Mouse (Mus musculus) G1E (cell line): Measurements from ENCODE around the gene Olfr1454. TPM values are rescaled to one million over a fixed set of nuclear protein-coding genes. Genes with fewer than 3 reads are reported as not detected.

Source experiments
- ATAC-seq: 2 replicates; pipeline ENCODE4 v1.8.0; 2016; ENCODE audit warnings: mild to moderate bottlenecking; ENCODE audit not compliant: insufficient number of reproducible peaks, poor library complexity, low FRiP score, severe bottlenecking; ENCODE audit errors: extremely low read depth
- DNase-seq: peaks from one replicate; pipeline ENCODE4 v3.0.0; 2012; ENCODE audit warnings: low spot score
- H3K27me3 ChIP-seq: 2 replicates; pipeline ENCODE4 v1.6.1; 2012; ENCODE audit warnings: mild to moderate bottlenecking, low read length, inconsistent platforms; ENCODE audit not compliant: insufficient read depth
- H3K36me3 ChIP-seq: replicated peaks from 2 replicates; pipeline ENCODE3; 2012; ENCODE audit warnings: mild to moderate bottlenecking, inconsistent platforms
- H3K4me1 ChIP-seq: 2 replicates; pipeline ENCODE4 v1.6.1; 2012; ENCODE audit warnings: low read depth, low read length, inconsistent platforms, mixed read lengths; ENCODE audit not compliant: insufficient read depth
- H3K4me3 ChIP-seq: 2 replicates; pipeline ENCODE4 v1.5.1; 2012; ENCODE audit warnings: low read depth, mild to moderate bottlenecking, inconsistent platforms, low read length, moderate library complexity, mixed read lengths
- H3K9me3 ChIP-seq: replicated peaks from 2 replicates; pipeline ENCODE4 v1.6.1; 2012; ENCODE audit warnings: inconsistent platforms
- CTCF ChIP-seq: IDR thresholded peaks from 2 replicates; pipeline ENCODE4 v1.5.1; 2012; ENCODE audit warnings: low read depth, low read length, inconsistent platforms, mixed read lengths
- GATA1 ChIP-seq: IDR thresholded peaks from 2 replicates; pipeline ENCODE4 v1.6.1; 2012; ENCODE audit warnings: borderline replicate concordance, low read length, inconsistent platforms, mixed read lengths
- GATA2 ChIP-seq: IDR thresholded peaks from 2 replicates; pipeline ENCODE4 v1.6.1; 2012; ENCODE audit warnings: low read depth, low read length, inconsistent platforms, borderline replicate concordance
- POLR2AphosphoS5 ChIP-seq: IDR thresholded peaks from 2 replicates; pipeline ENCODE4 v1.6.1; 2012; ENCODE audit warnings: low read depth, low read length, inconsistent platforms; ENCODE audit not compliant: insufficient replicate concordance
- TAL1 ChIP-seq: conservative IDR thresholded peaks from 2 replicates; pipeline ENCODE4 v1.6.1; 2012; ENCODE audit warnings: low read depth, low read length, inconsistent platforms, mixed read lengths
- polyA plus RNA-seq: library from polyadenylated mRNA; stranded (reverse); fragments of >175 nt; gene quantifications from 2 replicates; pipeline ENCODE4 v1.2.3, GENCODE M21; 2012
- total RNA-seq, 2 experiments: library from RNA; stranded (forward) in 1 of 2; stranded (reverse) in 1 of 2; fragments of 200-1000 nt in 1 of 2; fragments of >200 nt in 1 of 2; fragmentation: Nextera tagmentation in 1 of 2; gene quantifications; 2 replicates each; pipeline ENCODE4 v1.2.3; 2014 to 2017

Gene Olfr1454
- total RNA-seq (2014; fragmentation: Nextera tagmentation) (not detected in 2 replicates), total RNA-seq (2017) (0.05 TPM in 1 of 2 replicates, not detected in the other), polyA plus RNA-seq (not detected in 2 replicates)

DNA sequence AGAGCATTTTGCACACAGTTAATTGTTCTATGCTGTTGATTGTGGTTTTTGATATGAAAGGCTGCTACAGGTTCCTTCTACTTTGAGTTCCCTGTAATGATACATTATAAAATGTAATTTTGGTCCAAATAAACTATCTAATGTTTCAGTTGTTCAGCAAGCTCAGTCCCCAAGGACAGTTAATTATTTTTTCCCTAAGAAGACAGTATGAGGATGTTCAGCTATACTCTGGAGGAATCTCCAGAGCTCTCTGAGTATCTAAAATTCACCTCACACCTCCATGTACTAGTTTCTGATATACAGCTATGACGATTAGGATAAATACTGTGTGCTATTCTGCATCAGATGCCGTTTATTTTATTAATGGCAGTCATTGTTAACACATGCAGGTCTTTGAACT, at the start of gene Olfr1454:
TSS of gene Olfr1454 (plus strand) at position 301 of the 400 bp plus-strand sequence.
- Histone ChIP-seq H3K4me1 (no peaks in the 10 kb centered on the region), H3K36me3 (no peaks in the 10 kb centered on the region), H3K27me3 (no peaks in the 10 kb centered on the region), H3K9me3 (no peaks in the 10 kb centered on the region), H3K4me3 (no peak within 1 kb of the TSS)
- ATAC-seq (no peak), DNase-seq (no peak)
- TF ChIP-seq TAL1, result no peak
- TF ChIP-seq POLR2AphosphoS5, result no peak
- no peak for TF ChIP-seq GATA2
- TF ChIP-seq CTCF, result no peak
- no peak for TF ChIP-seq GATA1

DNA sequence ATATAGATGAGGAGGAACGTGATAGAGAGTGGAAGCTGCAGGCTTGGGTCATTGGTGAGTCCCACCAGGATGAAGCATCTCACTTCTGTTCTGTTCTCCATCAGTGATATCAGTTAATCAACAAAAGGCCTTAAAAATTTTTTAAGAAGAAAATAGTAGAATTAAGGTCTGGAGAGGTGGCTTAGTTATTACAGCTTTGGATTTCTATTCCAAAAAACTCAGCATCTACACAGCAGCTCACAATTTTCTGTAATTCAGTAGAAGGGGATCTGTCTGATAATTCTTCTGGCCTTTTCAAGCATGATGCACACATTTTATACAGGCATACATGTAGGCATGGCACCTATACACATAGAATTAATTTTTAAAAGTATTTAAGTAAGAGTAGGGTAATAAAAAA, 32.2 kb upstream of the Olfr1454 start, which contains the start of gene Olfr1453:
TSS of gene Olfr1453 (minus strand) at position 101 of the 400 bp plus-strand sequence.
- no peak for DNase-seq
- Histone ChIP-seq H3K9me3 (no peaks in the 10 kb centered on the region), H3K27me3 (no peaks in the 10 kb centered on the region), H3K4me1 (no peaks in the 10 kb centered on the region), H3K4me3 (no peak within 1 kb of the TSS), H3K36me3 (no peaks in the 10 kb centered on the region)
- TF ChIP-seq TAL1 (no peak), GATA2 (no peak), GATA1 (no peak), POLR2AphosphoS5 (no peak), CTCF (no peak)
- no peak for ATAC-seq

DNA sequence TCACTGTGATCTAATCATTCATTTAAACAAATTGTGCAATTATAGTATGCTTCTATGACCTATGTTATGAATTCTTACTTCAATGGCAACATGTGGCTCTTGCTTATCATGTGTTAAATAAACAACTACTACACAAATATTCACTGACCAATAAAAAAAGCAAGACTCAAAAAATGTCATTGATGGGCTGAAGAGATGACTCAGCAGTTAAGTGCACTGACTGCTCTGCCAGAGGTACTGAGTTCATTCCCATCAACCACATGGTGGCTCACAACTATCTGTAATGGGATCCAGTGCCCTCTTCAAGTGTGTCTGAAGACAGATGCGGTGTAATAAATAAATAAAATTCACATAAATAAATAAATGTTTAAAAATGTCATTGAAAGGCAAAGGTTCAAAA, 33.5 kb downstream of the Olfr1454 start:
- H3K36me3 ChIP-seq, result no peaks in the 10 kb centered on the region
- DNase-seq (no peak), ATAC-seq (no peak)
- H3K9me3 ChIP-seq, result no peaks in the 10 kb centered on the region
- no peak overlapping the region for H3K4me3 ChIP-seq
- no peaks in the 10 kb centered on the region for H3K27me3 ChIP-seq
- no peaks in the 10 kb centered on the region for H3K4me1 ChIP-seq
- TF ChIP-seq TAL1, result no peak

DNA sequence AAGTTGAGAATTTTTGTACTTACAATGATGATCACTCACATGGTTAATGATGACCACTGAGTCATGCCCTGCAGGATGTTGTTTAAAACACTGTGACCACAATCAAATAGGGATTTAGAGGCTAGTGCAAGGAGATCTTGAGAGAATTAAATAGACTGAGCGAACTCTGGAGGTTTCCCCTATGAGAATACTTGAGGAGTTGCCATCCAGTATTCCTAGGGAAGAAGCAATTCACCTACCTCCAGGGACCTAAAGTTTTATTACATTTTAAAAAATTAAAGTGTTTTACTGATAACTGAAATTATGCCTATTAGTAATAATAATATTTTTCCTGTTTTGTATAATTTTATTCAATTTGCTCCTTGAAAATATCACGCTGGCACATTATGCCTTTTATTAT, 37.4 kb downstream of the Olfr1454 start, which contains the start of gene Olfr1457:
TSS of gene Olfr1457 (minus strand) at position 101 of the 400 bp plus-strand sequence.
- Histone ChIP-seq H3K4me1 (no peaks in the 10 kb centered on the region), H3K9me3 (no peaks in the 10 kb centered on the region), H3K36me3 (no peaks in the 10 kb centered on the region), H3K27me3 (no peaks in the 10 kb centered on the region), H3K4me3 (no peak within 1 kb of the TSS)
- DNase-seq (no peak), ATAC-seq (no peak)
- TF ChIP-seq CTCF (no peak), TAL1 (no peak), GATA1 (no peak), GATA2 (no peak), POLR2AphosphoS5 (no peak)

DNA sequence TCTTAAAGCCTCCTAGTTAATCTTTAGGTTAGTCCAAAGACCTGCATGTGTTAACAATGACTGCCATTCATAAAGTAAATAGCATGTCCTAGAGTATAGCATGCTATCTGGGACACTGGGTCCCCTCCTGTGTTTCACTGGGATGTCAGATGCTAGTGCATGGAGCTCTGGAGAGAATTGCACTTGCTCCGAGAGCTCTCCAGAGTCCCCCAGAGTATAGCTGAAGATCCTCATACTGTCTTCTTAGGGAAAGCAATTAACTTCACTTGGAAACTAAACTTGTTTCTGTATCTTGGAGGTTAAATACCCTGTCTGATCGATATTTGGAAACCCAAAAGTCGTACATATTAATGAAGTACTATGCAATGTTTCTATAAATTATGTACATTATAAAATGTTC, 46.3 kb downstream of the Olfr1454 start, which contains the start of gene Olfr1458:
TSS of gene Olfr1458 (minus strand) at position 101 of the 400 bp plus-strand sequence.
- no peak for TF ChIP-seq POLR2AphosphoS5
- TF ChIP-seq GATA1, result no peak
- TF ChIP-seq GATA2, result no peak
- no peak within 1 kb of the TSS for H3K4me3 ChIP-seq
- no peaks in the 10 kb centered on the region for H3K36me3 ChIP-seq
- DNase-seq, result no peak
- ATAC-seq, result no peak
- H3K9me3 ChIP-seq, result no peaks in the 10 kb centered on the region
- H3K27me3 ChIP-seq, result no peaks in the 10 kb centered on the region
- H3K4me1 ChIP-seq, result no peaks in the 10 kb centered on the region

Other genes with a start within 250 kb of the Olfr1454 start
- not detected in 2 replicates for gene Gm5244, start 213.9 kb upstream of the Olfr1454 start, total RNA-seq (2014; fragmentation: Nextera tagmentation)
- not detected in 2 replicates for gene Gm5244, start 213.9 kb upstream of the Olfr1454 start, total RNA-seq (2017)
- gene Gm5244, start 213.9 kb upstream of the Olfr1454 start, polyA plus RNA-seq, result not detected in 2 replicates
- not detected in 2 replicates for gene Olfr1444, start 203.3 kb upstream of the Olfr1454 start, total RNA-seq (2014; fragmentation: Nextera tagmentation)
- 0.16 TPM in 1 of 2 replicates, not detected in the other for gene Olfr1444, start 203.3 kb upstream of the Olfr1454 start, total RNA-seq (2017)
- gene Olfr1444, start 203.3 kb upstream of the Olfr1454 start, polyA plus RNA-seq, result not detected in 2 replicates
- not detected in 2 replicates for gene Olfr1445, start 176.8 kb upstream of the Olfr1454 start, total RNA-seq (2014; fragmentation: Nextera tagmentation)
- not detected in 2 replicates for gene Olfr1445, start 176.8 kb upstream of the Olfr1454 start, total RNA-seq (2017)
- not detected in 2 replicates for gene Olfr1445, start 176.8 kb upstream of the Olfr1454 start, polyA plus RNA-seq
- not detected in 2 replicates for gene Olfr1446, start 167.1 kb upstream of the Olfr1454 start, total RNA-seq (2014; fragmentation: Nextera tagmentation)
- 0.06 and 0.16 TPM in 2 replicates for gene Olfr1446, start 167.1 kb upstream of the Olfr1454 start, total RNA-seq (2017)
- gene Olfr1446, start 167.1 kb upstream of the Olfr1454 start, polyA plus RNA-seq, result not detected in 2 replicates
- gene Olfr1447, start 156.9 kb upstream of the Olfr1454 start, total RNA-seq (2014; fragmentation: Nextera tagmentation), result not detected in 2 replicates
- gene Olfr1447, start 156.9 kb upstream of the Olfr1454 start, total RNA-seq (2017), result 0.27 TPM in 1 of 2 replicates, not detected in the other
- gene Olfr1447, start 156.9 kb upstream of the Olfr1454 start, polyA plus RNA-seq, result not detected in 2 replicates
- not detected in 2 replicates for gene Olfr1448, start 136.2 kb upstream of the Olfr1454 start, total RNA-seq (2014; fragmentation: Nextera tagmentation)
- 0.11 and 0.12 TPM in 2 replicates for gene Olfr1448, start 136.2 kb upstream of the Olfr1454 start, total RNA-seq (2017)
- gene Olfr1448, start 136.2 kb upstream of the Olfr1454 start, polyA plus RNA-seq, result not detected in 2 replicates
- gene Olfr1449, start 129.8 kb upstream of the Olfr1454 start, total RNA-seq (2014; fragmentation: Nextera tagmentation), result not detected in 2 replicates
- 0.49 TPM in 1 of 2 replicates, not detected in the other for gene Olfr1449, start 129.8 kb upstream of the Olfr1454 start, total RNA-seq (2017)
- not detected in 2 replicates for gene Olfr1449, start 129.8 kb upstream of the Olfr1454 start, polyA plus RNA-seq
- gene Olfr1450, start 110.4 kb upstream of the Olfr1454 start, total RNA-seq (2014; fragmentation: Nextera tagmentation), result not detected in 2 replicates
- gene Olfr1450, start 110.4 kb upstream of the Olfr1454 start, total RNA-seq (2017), result 0.16 TPM in 1 of 2 replicates, not detected in the other
- gene Olfr1450, start 110.4 kb upstream of the Olfr1454 start, polyA plus RNA-seq, result not detected in 2 replicates
- not detected in 2 replicates for gene Olfr1451, start 65.6 kb upstream of the Olfr1454 start, total RNA-seq (2014; fragmentation: Nextera tagmentation)
- gene Olfr1451, start 65.6 kb upstream of the Olfr1454 start, total RNA-seq (2017), result 0.27 TPM in 1 of 2 replicates, not detected in the other
- not detected in 2 replicates for gene Olfr1451, start 65.6 kb upstream of the Olfr1454 start, polyA plus RNA-seq
- gene Olfr1453, start 32.3 kb upstream of the Olfr1454 start, total RNA-seq (2014; fragmentation: Nextera tagmentation), result not detected in 2 replicates
- gene Olfr1453, start 32.3 kb upstream of the Olfr1454 start, total RNA-seq (2017), result 0.23 and 0.38 TPM in 2 replicates
- not detected in 2 replicates for gene Olfr1453, start 32.3 kb upstream of the Olfr1454 start, polyA plus RNA-seq
- gene Olfr1457, start 37.3 kb downstream of the Olfr1454 start, total RNA-seq (2014; fragmentation: Nextera tagmentation), result not detected in 2 replicates
- 0.12 TPM in 1 of 2 replicates, not detected in the other for gene Olfr1457, start 37.3 kb downstream of the Olfr1454 start, total RNA-seq (2017)
- gene Olfr1457, start 37.3 kb downstream of the Olfr1454 start, polyA plus RNA-seq, result not detected in 2 replicates
- gene Olfr1458, start 46.2 kb downstream of the Olfr1454 start, total RNA-seq (2014; fragmentation: Nextera tagmentation), result not detected in 2 replicates
- not detected in 2 replicates for gene Olfr1458, start 46.2 kb downstream of the Olfr1454 start, total RNA-seq (2017)
- gene Olfr1458, start 46.2 kb downstream of the Olfr1454 start, polyA plus RNA-seq, result not detected in 2 replicates
- not detected in 2 replicates for gene Olfr1459, start 88.9 kb downstream of the Olfr1454 start, total RNA-seq (2014; fragmentation: Nextera tagmentation)
- 0.12 and 0.27 TPM in 2 replicates for gene Olfr1459, start 88.9 kb downstream of the Olfr1454 start, total RNA-seq (2017)
- not detected in 2 replicates for gene Olfr1459, start 88.9 kb downstream of the Olfr1454 start, polyA plus RNA-seq
- not detected in 2 replicates for gene Olfr1461, start 102.4 kb downstream of the Olfr1454 start, total RNA-seq (2014; fragmentation: Nextera tagmentation)
- gene Olfr1461, start 102.4 kb downstream of the Olfr1454 start, total RNA-seq (2017), result 0.05 TPM in 1 of 2 replicates, not detected in the other
- not detected in 2 replicates for gene Olfr1461, start 102.4 kb downstream of the Olfr1454 start, polyA plus RNA-seq
- not detected in 2 replicates for gene Olfr1462, start 125.1 kb downstream of the Olfr1454 start, total RNA-seq (2014; fragmentation: Nextera tagmentation)
- 0.11 and 0.52 TPM in 2 replicates for gene Olfr1462, start 125.1 kb downstream of the Olfr1454 start, total RNA-seq (2017)
- not detected in 2 replicates for gene Olfr1462, start 125.1 kb downstream of the Olfr1454 start, polyA plus RNA-seq
- gene Olfr1463, start 170.7 kb downstream of the Olfr1454 start, total RNA-seq (2014; fragmentation: Nextera tagmentation), result not detected in 2 replicates
- 0.35 TPM in 1 of 2 replicates, not detected in the other for gene Olfr1463, start 170.7 kb downstream of the Olfr1454 start, total RNA-seq (2017)
- gene Olfr1463, start 170.7 kb downstream of the Olfr1454 start, polyA plus RNA-seq, result not detected in 2 replicates